Mouse (Mus musculus) megakaryocyte, embryonic 14.5 days (primary cell): ENCODE results near the gene Kcnj6.

Source experiments
- FLI1 ChIP-seq: IDR thresholded peaks from 2 replicates; pipeline ENCODE4 v1.6.1; 2012; ENCODE audit warnings: low read length, inconsistent platforms, mixed read lengths
- GATA1 ChIP-seq: IDR thresholded peaks from 3 replicates; pipeline ENCODE4 v1.6.1; 2012; ENCODE audit warnings: mixed read lengths, low read length, inconsistent platforms, borderline replicate concordance

- TF ChIP-seq GATA1 (no peak), FLI1 (no peak)
These were observed 2.6 kb downstream of the Kcnj6 start for GRCm38 (mm10) chr16:94994924-94995323.
